ENCODE assay signal across 14 mouse cellular contexts in genomic region chr12:79816241-79816640, GRCm38 (mm10).
"Had no signal": no experiment of that assay in that cellular context is flagged by ENCODE, and none has a peak within 500 bp of the region (broad histone marks: within the 10 kb centered on the region; RNA-seq: fewer than 3 reads in every experiment).

No protein-coding gene starts in this region.

- H3K9ac ChIP-seq: lung, embryonic 14.5 days; midbrain, embryonic 13.5 days; midbrain, embryonic 15.5 days; neural tube, embryonic 12.5 days; stomach, embryonic 15.5 days had no signal

- H3K4me3 ChIP-seq: midbrain, embryonic 13.5 days; midbrain, embryonic 15.5 days; neural tube, embryonic 12.5 days; stomach, embryonic 15.5 days had no signal

- H3K27ac ChIP-seq: midbrain, embryonic 13.5 days; midbrain, embryonic 15.5 days; neural tube, embryonic 12.5 days; stomach, embryonic 15.5 days; stomach, postnatal 0 days had no signal

- ATAC-seq: midbrain, embryonic 13.5 days; midbrain, embryonic 15.5 days had no signal

- H3K4me2 ChIP-seq: lung, embryonic 14.5 days; midbrain, embryonic 11.5 days; midbrain, embryonic 13.5 days; midbrain, embryonic 15.5 days; neural tube, embryonic 12.5 days; stomach, embryonic 15.5 days had no signal

- H3K36me3 ChIP-seq: midbrain, embryonic 13.5 days; midbrain, embryonic 15.5 days; neural tube, embryonic 12.5 days; stomach, embryonic 15.5 days had no signal

- H3K27me3 ChIP-seq: midbrain, embryonic 15.5 days; neural tube, embryonic 12.5 days; stomach, embryonic 15.5 days had no signal

- H3K9me3 ChIP-seq: midbrain, embryonic 13.5 days; midbrain, embryonic 15.5 days; neural tube, embryonic 12.5 days; stomach, embryonic 15.5 days had no signal

- DNase-seq: lung, adult 18-20 months; lung, embryonic 14.5 days; lung, postnatal 10 days; lung, postnatal 4 days; right cerebral cortex, postnatal 14 days; thymus, adult 2 months; thymus, postnatal 25 days; thymus, postnatal 4 days had no signal
